Comparison of ENCODE assay signal across 8 mouse cellular contexts in the genomic region with DNA sequence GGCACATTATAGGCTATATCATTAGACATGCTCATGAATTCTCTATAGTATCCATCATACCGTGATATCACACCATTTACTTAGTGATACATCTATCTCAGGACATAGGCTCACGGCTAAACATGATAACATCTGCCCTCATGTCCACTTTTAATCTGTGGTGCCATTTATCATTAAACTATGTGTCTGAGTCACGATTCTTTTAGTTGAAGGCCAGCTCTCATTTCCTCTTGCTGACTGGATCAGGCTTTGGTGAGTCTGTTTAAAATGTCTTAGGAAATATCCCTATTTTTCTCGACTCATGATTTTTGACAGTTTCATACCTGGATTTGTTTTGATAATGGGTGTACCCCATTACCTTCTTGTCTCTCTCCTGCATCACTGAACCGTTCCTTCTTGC. TPM values are rescaled to one million over a fixed set of nuclear protein-coding genes. Genes with fewer than 3 reads are reported as not detected.
DNase-seq lines count a peak whose midpoint lies in the region; ATAC-seq lines count a peak whose summit lies in the region.

A gene (plus strand): TSS at position 205 of the 400 bp plus-strand sequence.

- 0 out of 2 replicates have a peak, but pooled peaks cover 4% of the 10 kb centered on the region for H3K4me1 ChIP-seq in kidney, embryonic 14.5 days (ENCODE audit: control insufficient read depth, insufficient read depth, low read length)
- peaks cover 12% of the 10 kb centered on the region for H3K4me1 ChIP-seq in midbrain, embryonic 14.5 days (ENCODE audit: control insufficient read depth, insufficient read depth, low read length)

- no peak within 1 kb of the TSS for H3K27ac ChIP-seq in kidney, embryonic 14.5 days (ENCODE audit: low read depth, low read length)
- H3K27ac ChIP-seq in midbrain, embryonic 14.5 days (replicated peaks; ENCODE audit: low read depth, low read length), result no peak within 1 kb of the TSS

- no peak for DNase-seq in kidney, adult 18-20 months
- no peak for DNase-seq in adrenal gland, postnatal 4 days (ENCODE audit: low spot score in 2 of 2)
- no peak for DNase-seq in gonadal fat pad, adult 2 months (ENCODE audit: low read depth)
- no peak for DNase-seq in layer of hippocampus, postnatal 10 days (ENCODE audit: low spot score in 2 of 2)
- no peak for DNase-seq in midbrain, embryonic 14.5 days
- no peak for DNase-seq in spleen, postnatal 10 days (ENCODE audit: low spot score in 2 of 2)
- DNase-seq in spleen, postnatal 14 days (ENCODE audit: low spot score in 2 of 2), result no peak

- no peaks in the 10 kb centered on the region for H3K27me3 ChIP-seq in kidney, embryonic 14.5 days (ENCODE audit: control insufficient read depth, insufficient read depth, low read length)
- H3K27me3 ChIP-seq in midbrain, embryonic 14.5 days (ENCODE audit: control insufficient read depth, insufficient read depth, low read length), result no peaks in the 10 kb centered on the region

- ATAC-seq in kidney, embryonic 14.5 days (ENCODE audit: low FRiP score, low TSS enrichment), result no peak
- ATAC-seq in midbrain, embryonic 14.5 days (ENCODE audit: low FRiP score, low TSS enrichment), result no peak

- H3K36me3 ChIP-seq in kidney, embryonic 14.5 days (ENCODE audit: control insufficient read depth, insufficient read depth, low read length), result no peaks in the 10 kb centered on the region
- H3K36me3 ChIP-seq in midbrain, embryonic 14.5 days (ENCODE audit: control insufficient read depth, insufficient read depth, low read length), result no peaks in the 10 kb centered on the region

- no peak within 1 kb of the TSS for H3K4me2 ChIP-seq in kidney, embryonic 14.5 days (replicated peaks; ENCODE audit: low read depth, low read length)
- H3K4me2 ChIP-seq in midbrain, embryonic 14.5 days (ENCODE audit: low read length), result no peak within 1 kb of the TSS

- H3K9me3 ChIP-seq in kidney, embryonic 14.5 days (ENCODE audit: control insufficient read depth, low read length), result no peaks in the 10 kb centered on the region
- H3K9me3 ChIP-seq in midbrain, embryonic 14.5 days (ENCODE audit: control insufficient read depth, low read length), result no peaks in the 10 kb centered on the region

- H3K4me3 ChIP-seq in kidney, embryonic 14.5 days (ENCODE audit: low read length), result no peak within 1 kb of the TSS
- no peak within 1 kb of the TSS for H3K4me3 ChIP-seq in midbrain, embryonic 14.5 days (replicated peaks; ENCODE audit: low read depth, low read length)

- 70% methylated on average over 5 of the region's 5 CpGs for WGBS in kidney, embryonic 14.5 days
- 87% methylated on average over 5 of the region's 5 CpGs for WGBS in midbrain, embryonic 14.5 days

- H3K9ac ChIP-seq in kidney, embryonic 14.5 days (ENCODE audit: low read depth, low read length), result no peak within 1 kb of the TSS
- no peak within 1 kb of the TSS for H3K9ac ChIP-seq in midbrain, embryonic 14.5 days (replicated peaks; ENCODE audit: low read length)

RNA-seq across cellular contexts. Expression of the gene that starts here (rescaled TPM):
- 25.5 and 27.3 TPM in 2 replicates for polyA plus RNA-seq in kidney, embryonic 14.5 days (2014; fragmentation: Nextera tagmentation; extraction: Ambion mirVana)
- 10 to 100 TPM; 27.9 to 28.5 TPM for total RNA-seq in adrenal gland, postnatal 4 days (2021)
- polyA plus RNA-seq in gonadal fat pad, adult 2 months (2012; rRNA removed), result 10.9 and 12.2 TPM in 2 replicates
- total RNA-seq in layer of hippocampus, postnatal 10 days (2021), result 10 to 100 TPM; 41.8 to 42.0 TPM
- 40.6 and 42.6 TPM in 2 replicates for polyA plus RNA-seq in midbrain, embryonic 14.5 days (2014; fragmentation: Nextera tagmentation; extraction: Ambion mirVana)
